Mouse (Mus musculus): ENCODE measurements around the gene Hnrnpa3.
A peak's percentile ranks its signal among the peaks of the same experiment; 100 is the strongest.

Hnrnpa3 gene

GRCm38 (mm10) chr2:75703375-75704181, 44.5 kb downstream of the Hnrnpa3 start:
- DNase-seq (ENCODE audit: low read depth, low spot score): peak; percentile 79

- DNase-seq (ENCODE audit: low read depth, low spot score): peak; percentile 93
These were observed 45.4 kb downstream of the Hnrnpa3 start, which contains the start of gene Nfe2l2 for GRCm38 (mm10) chr2:75704234-75705161. TSS of gene Nfe2l2 (minus strand) at chr2:75704641.

- no peak for DNase-seq (ENCODE audit: low read depth, low spot score)
These were observed 46.2 kb downstream of the Hnrnpa3 start for GRCm38 (mm10) chr2:75705162-75705752.

- no peak for DNase-seq (ENCODE audit: low read depth, low spot score)
These were observed 47.4 kb downstream of the Hnrnpa3 start for GRCm38 (mm10) chr2:75706435-75706834.

GRCm38 (mm10) chr2:75707420-75707819, 48.4 kb downstream of the Hnrnpa3 start:
- DNase-seq (ENCODE audit: low read depth, low spot score): no peak

- DNase-seq (ENCODE audit: low read depth, low spot score): no peak
These were observed 54.0 kb downstream of the Hnrnpa3 start for GRCm38 (mm10) chr2:75713083-75713482.

- no peak for DNase-seq (ENCODE audit: low read depth, low spot score)
These were observed 55.7 kb downstream of the Hnrnpa3 start for GRCm38 (mm10) chr2:75714766-75715165.

- DNase-seq (ENCODE audit: low read depth, low spot score): no peak
These were observed 57.3 kb downstream of the Hnrnpa3 start for GRCm38 (mm10) chr2:75716046-75717016.

Measured in embryo, embryonic 11.5 days (tissue).